Mouse (Mus musculus): ENCODE measurements around the gene Lrrc4. TPM values are rescaled to one million over a fixed set of nuclear protein-coding genes. Genes with fewer than 3 reads are reported as not detected.

Lrrc4 gene
- polyA plus RNA-seq, 1 experiment from 2014 or later: 0.35 TPM

DNA sequence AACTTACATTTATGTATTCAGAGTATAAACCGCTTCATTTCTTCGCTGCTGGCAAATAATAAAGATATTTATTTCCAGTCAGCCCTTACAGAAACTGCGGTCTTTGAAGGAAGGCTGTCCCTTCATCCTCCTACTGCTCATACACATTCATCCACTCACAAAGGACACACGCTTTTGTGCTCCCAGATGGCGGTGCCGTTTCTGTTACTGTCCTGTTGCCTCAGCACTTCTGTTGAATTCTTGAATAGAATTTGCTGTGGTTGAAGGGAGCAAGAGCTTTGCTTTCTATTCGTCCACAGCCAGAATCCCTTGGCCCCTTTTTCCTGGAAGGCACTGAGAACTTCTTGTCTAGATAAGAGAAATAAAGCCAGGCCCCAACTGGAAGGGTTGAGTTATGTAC lies 85.7 kb downstream of the Lrrc4 start:
- Histone ChIP-seq H3K27ac (ENCODE audit: low read length) (no peak overlapping the region), H3K4me2 (replicated peaks; ENCODE audit: low read depth, low read length) (no peak overlapping the region), H3K4me3 (ENCODE audit: low read depth, low read length) (no peak overlapping the region), H3K4me1 (ENCODE audit: insufficient read depth, low read depth, low read length) (peaks cover 5% of the 10 kb centered on the region; the same call in 1 of the 2 replicates), H3K9ac (replicated peaks; ENCODE audit: low read depth) (no peak overlapping the region), H3K27me3 (replicated peaks; ENCODE audit: insufficient read depth, low read length) (no peaks in the 10 kb centered on the region), H3K36me3 (ENCODE audit: insufficient read depth, low read length) (0 out of 2 replicates have a peak, but pooled peaks cover 6% of the 10 kb centered on the region), H3K9me3 (ENCODE audit: low read length) (no peaks in the 10 kb centered on the region)
- DNase-seq (ENCODE audit: low spot score): no peak
- 93% methylated on average over 7 of the region's 7 CpGs for WGBS
- TF ChIP-seq CTCF (IDR thresholded peaks at IDR 0.05): no peak
- TF ChIP-seq EP300 (IDR thresholded peaks at IDR 0.05): no peak
- ATAC-seq: no peak

DNA sequence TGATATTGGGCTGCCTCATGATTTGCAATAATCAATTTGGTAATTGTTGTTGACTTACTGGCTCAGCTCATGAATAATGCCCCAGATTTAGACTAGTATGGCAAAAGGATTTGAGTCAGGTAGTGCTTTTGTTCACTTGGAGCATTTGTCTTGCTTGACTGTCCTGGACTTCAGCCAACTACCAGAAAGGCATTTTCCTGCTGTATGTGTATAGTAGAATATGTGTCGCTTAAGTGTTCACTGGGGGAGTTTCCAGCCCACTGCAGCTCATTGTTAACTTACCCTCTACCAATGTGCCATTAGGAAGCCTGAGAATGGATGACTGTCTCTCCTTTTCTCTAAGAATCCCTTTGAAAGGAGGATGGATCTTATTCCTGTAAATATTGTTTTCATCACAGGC lies 88.0 kb downstream of the Lrrc4 start:
- no peak overlapping the region for H3K27ac ChIP-seq (ENCODE audit: low read length)
- H3K4me1 ChIP-seq (ENCODE audit: insufficient read depth, low read depth, low read length): peaks cover 5% of the 10 kb centered on the region; the same call in 1 of the 2 replicates
- no peak overlapping the region for H3K4me3 ChIP-seq (ENCODE audit: low read depth, low read length)
- no peak overlapping the region for H3K4me2 ChIP-seq (replicated peaks; ENCODE audit: low read depth, low read length)
- no peak overlapping the region for H3K9ac ChIP-seq (replicated peaks; ENCODE audit: low read depth)
- H3K9me3 ChIP-seq (ENCODE audit: low read length): no peaks in the 10 kb centered on the region
- H3K27me3 ChIP-seq (replicated peaks; ENCODE audit: insufficient read depth, low read length): no peaks in the 10 kb centered on the region
- TF ChIP-seq EP300 (IDR thresholded peaks at IDR 0.05) (no peak), CTCF (IDR thresholded peaks at IDR 0.05) (no peak)
- 31% methylated on average over 1 of the region's 1 CpGs for WGBS
- no peak for ATAC-seq
- 0 out of 2 replicates have a peak, but pooled peaks cover 6% of the 10 kb centered on the region for H3K36me3 ChIP-seq (ENCODE audit: insufficient read depth, low read length)
- peak; percentile 47 for DNase-seq (ENCODE audit: low spot score)

DNA sequence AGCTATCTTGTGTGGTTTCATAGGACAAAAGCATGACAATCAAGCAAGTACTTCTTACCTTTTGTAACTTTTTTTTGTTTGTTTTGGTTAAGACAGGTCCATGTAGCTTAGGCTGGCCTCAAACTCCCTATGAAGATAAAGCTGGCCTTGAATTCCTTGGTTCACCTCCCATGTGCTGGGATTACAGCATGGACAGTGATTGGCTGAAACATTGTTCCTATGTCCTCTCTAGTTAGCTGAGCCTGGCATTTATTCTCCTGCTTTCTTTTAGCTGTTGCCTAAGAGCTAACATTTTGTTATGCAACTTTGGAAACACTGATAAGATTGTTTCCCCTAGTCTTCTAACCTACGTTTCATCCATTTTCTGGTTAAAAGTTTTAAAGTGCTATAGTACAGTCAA lies 93.9 kb downstream of the Lrrc4 start:
- no peaks in the 10 kb centered on the region for H3K36me3 ChIP-seq (ENCODE audit: insufficient read depth, low read length)
- no peak for ATAC-seq
- WGBS: 36% methylated on average over 1 of the region's 1 CpGs
- no peak overlapping the region for H3K9ac ChIP-seq (replicated peaks; ENCODE audit: low read depth)
- H3K9me3 ChIP-seq (ENCODE audit: low read length): no peaks in the 10 kb centered on the region
- no peak overlapping the region for H3K4me2 ChIP-seq (replicated peaks; ENCODE audit: low read depth, low read length)
- TF ChIP-seq EP300 (IDR thresholded peaks at IDR 0.05) (no peak), CTCF (IDR thresholded peaks at IDR 0.05) (no peak)
- DNase-seq (ENCODE audit: low spot score): peak; percentile 52
- H3K4me3 ChIP-seq (ENCODE audit: low read depth, low read length): no peak overlapping the region
- H3K4me1 ChIP-seq (ENCODE audit: insufficient read depth, low read depth, low read length): no peaks in the 10 kb centered on the region
- no peak overlapping the region for H3K27ac ChIP-seq (ENCODE audit: low read length)
- no peaks in the 10 kb centered on the region for H3K27me3 ChIP-seq (replicated peaks; ENCODE audit: insufficient read depth, low read length)

DNA sequence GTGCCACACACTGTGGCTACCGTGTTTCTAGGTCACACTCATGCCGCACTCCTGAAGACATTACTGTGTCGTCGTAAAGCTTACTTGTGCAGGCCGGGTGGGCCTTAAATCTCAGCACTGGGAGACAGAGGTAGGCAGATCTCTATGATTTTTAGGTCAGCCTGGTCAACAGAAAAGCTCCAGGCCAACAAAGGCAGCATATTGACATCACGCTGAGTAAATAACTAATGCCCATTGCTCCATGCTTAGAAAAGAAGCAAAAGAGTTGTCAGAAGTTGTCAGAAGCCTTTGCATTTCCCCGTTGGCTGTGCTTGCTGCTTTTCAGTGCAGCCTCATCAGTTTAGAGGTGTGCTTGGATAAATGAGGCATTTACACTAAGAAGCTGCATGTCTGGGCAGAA lies 94.9 kb downstream of the Lrrc4 start:
- ATAC-seq: no peak
- no peaks in the 10 kb centered on the region for H3K9me3 ChIP-seq (ENCODE audit: low read length)
- no peaks in the 10 kb centered on the region for H3K27me3 ChIP-seq (replicated peaks; ENCODE audit: insufficient read depth, low read length)
- WGBS: 73% methylated on average over 7 of the region's 7 CpGs
- H3K4me2 ChIP-seq (replicated peaks; ENCODE audit: low read depth, low read length): no peak overlapping the region
- no peak for TF ChIP-seq EP300 (IDR thresholded peaks at IDR 0.05)
- TF ChIP-seq CTCF (IDR thresholded peaks at IDR 0.05): no peak
- no peaks in the 10 kb centered on the region for H3K4me1 ChIP-seq (ENCODE audit: insufficient read depth, low read depth, low read length)
- no peak for DNase-seq (ENCODE audit: low spot score)
- no peaks in the 10 kb centered on the region for H3K36me3 ChIP-seq (ENCODE audit: insufficient read depth, low read length)
- no peak overlapping the region for H3K4me3 ChIP-seq (ENCODE audit: low read depth, low read length)
- no peak overlapping the region for H3K9ac ChIP-seq (replicated peaks; ENCODE audit: low read depth)
- no peak overlapping the region for H3K27ac ChIP-seq (ENCODE audit: low read length)

DNA sequence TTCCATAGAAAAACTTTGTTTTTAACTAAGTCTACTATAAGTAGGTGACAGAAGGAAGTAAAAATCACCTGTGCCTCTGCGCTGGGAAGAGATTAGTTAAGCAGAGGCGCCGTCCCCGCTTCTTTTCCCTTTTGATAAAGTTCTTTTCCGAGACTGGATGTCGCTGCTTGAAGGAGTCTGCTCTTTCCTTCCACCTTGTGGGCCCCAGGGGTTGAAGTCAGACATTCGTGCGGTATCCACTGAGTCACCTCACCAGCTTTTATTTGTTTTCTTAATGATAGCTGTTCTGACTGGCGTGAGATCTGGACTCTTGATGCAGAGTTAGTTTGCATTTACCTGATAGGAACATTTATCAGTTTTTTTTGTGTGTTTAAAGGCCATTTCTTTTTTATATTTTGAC lies 96.4 kb downstream of the Lrrc4 start:
- H3K4me2 ChIP-seq (replicated peaks; ENCODE audit: low read depth, low read length): no peak overlapping the region
- H3K4me3 ChIP-seq (ENCODE audit: low read depth, low read length): no peak overlapping the region
- no peak for ATAC-seq
- no peaks in the 10 kb centered on the region for H3K4me1 ChIP-seq (ENCODE audit: insufficient read depth, low read depth, low read length)
- DNase-seq (ENCODE audit: low spot score): no peak
- H3K27me3 ChIP-seq (replicated peaks; ENCODE audit: insufficient read depth, low read length): no peaks in the 10 kb centered on the region
- no peak overlapping the region for H3K9ac ChIP-seq (replicated peaks; ENCODE audit: low read depth)
- 45% methylated on average over 9 of the region's 9 CpGs for WGBS
- no peaks in the 10 kb centered on the region for H3K9me3 ChIP-seq (ENCODE audit: low read length)
- no peak overlapping the region for H3K27ac ChIP-seq (ENCODE audit: low read length)
- TF ChIP-seq EP300 (IDR thresholded peaks at IDR 0.05) (no peak), CTCF (IDR thresholded peaks at IDR 0.05) (no peak)
- no peaks in the 10 kb centered on the region for H3K36me3 ChIP-seq (ENCODE audit: insufficient read depth, low read length)

DNA sequence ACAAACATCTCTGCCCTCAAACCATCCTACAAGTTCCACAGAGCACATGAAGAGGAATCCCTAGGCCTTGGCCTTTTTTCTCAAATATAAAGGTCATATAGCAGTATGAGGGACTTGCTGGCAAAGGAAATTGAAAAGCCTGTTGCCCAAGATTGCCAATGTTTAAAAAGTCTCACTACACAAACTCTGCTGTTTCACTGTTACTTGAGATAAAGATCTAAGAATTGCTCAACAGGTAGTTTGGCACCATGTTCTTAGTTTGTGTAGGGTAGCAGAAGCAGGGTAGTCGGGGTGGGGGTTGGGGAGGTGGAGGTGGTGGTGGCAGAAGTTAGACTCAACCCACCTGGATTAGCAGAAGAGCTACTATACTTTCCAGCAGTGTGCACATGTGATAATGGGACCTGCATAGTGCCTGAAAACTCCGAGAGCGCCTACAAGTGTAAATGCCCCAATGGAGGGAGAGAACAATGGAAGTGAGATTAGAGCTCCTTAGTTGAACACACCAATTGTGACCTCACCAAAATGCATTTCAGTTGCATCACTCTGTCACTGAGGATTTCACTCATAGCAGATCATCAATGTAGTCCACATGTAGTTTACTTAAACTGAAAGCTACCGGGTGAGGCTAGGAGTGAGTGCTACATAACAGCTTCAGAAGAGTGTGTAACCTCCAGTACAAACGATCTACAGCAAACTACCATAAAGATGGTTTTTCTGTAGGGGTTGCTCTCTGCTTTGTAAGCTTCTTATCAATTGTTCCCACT lies 97.5 kb downstream of the Lrrc4 start:
- H3K9ac ChIP-seq (replicated peaks; ENCODE audit: low read depth): no peak overlapping the region
- H3K36me3 ChIP-seq (ENCODE audit: insufficient read depth, low read length): no peaks in the 10 kb centered on the region
- H3K4me1 ChIP-seq (ENCODE audit: insufficient read depth, low read depth, low read length): no peaks in the 10 kb centered on the region; the same call in 1 of the 2 replicates
- no peaks in the 10 kb centered on the region for H3K9me3 ChIP-seq (ENCODE audit: low read length)
- no peak overlapping the region for H3K4me3 ChIP-seq (ENCODE audit: low read depth, low read length)
- H3K4me2 ChIP-seq (replicated peaks; ENCODE audit: low read depth, low read length): no peak overlapping the region
- H3K27ac ChIP-seq (ENCODE audit: low read length): peak overlapping the region; percentile 47; the same call in 1 of the 2 replicates
- DNase-seq (ENCODE audit: low spot score): peak; percentile 69
- ATAC-seq: peak; percentile 62
- H3K27me3 ChIP-seq (replicated peaks; ENCODE audit: insufficient read depth, low read length): no peaks in the 10 kb centered on the region
- 48% methylated on average over 5 of the region's 5 CpGs for WGBS
- no peak for TF ChIP-seq EP300 (IDR thresholded peaks at IDR 0.05)
